Mouse (Mus musculus) heart, embryonic 12.5 days (tissue): Measurements from ENCODE around the gene Map4. TPM values are rescaled to one million over a fixed set of nuclear protein-coding genes. Genes with fewer than 3 reads are reported as not detected.
A peak's percentile ranks its signal among the peaks of the same experiment; 100 is the strongest.

Experiments used
- ATAC-seq: fragments of 200-750 bp; cut with Nextera tagmentation; 2 replicates; pipeline ENCODE4 v1.8.0; 2017; ENCODE audit warnings: moderate TSS enrichment, moderate library complexity; ENCODE audit not compliant: insufficient number of reproducible peaks, low FRiP score
- H3K27ac ChIP-seq: fragments of 300-500 bp; sonication (generic); 2 replicates; pipeline ENCODE4 v1.5.1; 2016; ENCODE audit warnings: mild to moderate bottlenecking, moderate library complexity; ENCODE audit not compliant: poor library complexity, severe bottlenecking
- H3K27me3 ChIP-seq: fragments of 300-500 bp; sonication (generic); replicated peaks from 2 replicates; pipeline ENCODE4 v1.6.1; 2016; ENCODE audit warnings: mild to moderate bottlenecking, moderate library complexity
- H3K36me3 ChIP-seq: fragments of 300-500 bp; sonication (generic); 2 replicates; pipeline ENCODE4 v1.6.1; 2016; ENCODE audit warnings: mild to moderate bottlenecking, moderate library complexity
- H3K4me1 ChIP-seq: fragments of 300-500 bp; sonication (generic); replicated peaks from 2 replicates; pipeline ENCODE4 v1.6.1; 2016; ENCODE audit warnings: mild to moderate bottlenecking
- H3K4me2 ChIP-seq: fragments of 300-500 bp; sonication (generic); 2 replicates; pipeline ENCODE4 v1.6.1; 2016; ENCODE audit warnings: mild to moderate bottlenecking, moderate library complexity
- H3K4me3 ChIP-seq: fragments of 300-500 bp; sonication (generic); 2 replicates; pipeline ENCODE4 v1.5.1; 2016; ENCODE audit warnings: mild to moderate bottlenecking
- H3K9ac ChIP-seq: fragments of 300-500 bp; sonication (generic); 2 replicates; pipeline ENCODE4 v1.6.1; 2016; ENCODE audit warnings: mild to moderate bottlenecking, moderate library complexity
- H3K9me3 ChIP-seq: fragments of 300-500 bp; sonication (generic); replicated peaks from 2 replicates; pipeline ENCODE4 v1.6.1; 2016; ENCODE audit warnings: mild to moderate bottlenecking, moderate library complexity
- WGBS: fragments of 180-500 bp; shearing (Covaris S2); methylation state at CpG from one replicate; pipeline ENCODE4 v1.1.7; 2016; 5-methylcytosine and 5-hydroxymethylcytosine counted together
- polyA plus RNA-seq: library from polyadenylated mRNA; unstranded; fragments of >200 nt; fragmentation: Nextera tagmentation; extraction: Ambion mirVana; gene quantifications from 2 replicates; pipeline ENCODE4 v1.2.1, GENCODE M21; 2016

The Map4 gene
- polyA plus RNA-seq, 1 experiment from 2014 or later: 118 TPM

- H3K36me3 ChIP-seq: peaks cover 22% of the 10 kb centered on the region
- H3K27me3 ChIP-seq: no peaks in the 10 kb centered on the region
- H3K27ac ChIP-seq: no peak overlapping the region
- peaks cover 18% of the 10 kb centered on the region for H3K4me1 ChIP-seq
- ATAC-seq: no peak
- WGBS: 71% methylated on average over 3 of the region's 3 CpGs
- no peak overlapping the region for H3K9ac ChIP-seq
- no peak overlapping the region for H3K4me2 ChIP-seq
- no peaks in the 10 kb centered on the region for H3K9me3 ChIP-seq
- no peak overlapping the region for H3K4me3 ChIP-seq
Measured at GRCm38 (mm10) chr9:110047857-110048256, 116.6 kb downstream of the Map4 start.

DNA sequence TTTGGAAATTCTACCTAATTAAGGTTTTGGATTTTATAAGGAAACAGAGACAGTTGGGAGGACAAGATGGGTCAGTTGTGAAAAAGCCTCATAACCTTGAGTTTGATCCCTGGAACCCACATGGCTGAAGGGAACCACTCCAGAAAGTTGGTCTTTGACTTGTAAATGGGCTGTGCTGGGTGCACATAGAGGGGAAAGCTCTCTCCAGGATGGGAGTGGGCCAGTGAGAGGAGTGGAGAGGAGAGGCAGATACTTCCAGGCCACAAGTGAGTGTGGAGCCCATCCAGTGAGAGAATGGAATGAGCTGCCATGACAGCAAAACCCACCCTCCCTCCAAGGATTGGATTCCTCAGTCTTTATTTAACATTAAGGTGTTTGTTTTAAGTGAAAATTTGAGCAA, 119.9 kb downstream of the Map4 start:
- H3K36me3 ChIP-seq: peaks cover 12% of the 10 kb centered on the region
- H3K4me1 ChIP-seq: peaks cover 32% of the 10 kb centered on the region
- H3K9me3 ChIP-seq: no peaks in the 10 kb centered on the region
- no peak overlapping the region for H3K27ac ChIP-seq
- H3K9ac ChIP-seq: no peak overlapping the region
- H3K27me3 ChIP-seq: no peaks in the 10 kb centered on the region
- no peak for ATAC-seq
- H3K4me2 ChIP-seq: no peak overlapping the region
- H3K4me3 ChIP-seq: no peak overlapping the region

GRCm38 (mm10) chr9:110051869-110052661, 120.8 kb downstream of the Map4 start:
- WGBS: 54% methylated on average over 23 of the region's 23 CpGs
- H3K27me3 ChIP-seq: no peaks in the 10 kb centered on the region
- H3K4me1 ChIP-seq: peaks cover 33% of the 10 kb centered on the region

GRCm38 (mm10) chr9:110052951-110053304, 121.7 kb downstream of the Map4 start:
- H3K4me2 ChIP-seq: peak overlapping the region; percentile 11; the same call in 1 of the 2 replicates
- H3K9me3 ChIP-seq: no peaks in the 10 kb centered on the region
- peaks cover 33% of the 10 kb centered on the region for H3K4me1 ChIP-seq
- 67% methylated on average over 4 of the region's 4 CpGs for WGBS
- H3K9ac ChIP-seq: no peak overlapping the region
- H3K27ac ChIP-seq: peak overlapping the region; percentile 62
- peaks cover 12% of the 10 kb centered on the region for H3K36me3 ChIP-seq
- no peaks in the 10 kb centered on the region for H3K27me3 ChIP-seq
- no peak for ATAC-seq
- no peak overlapping the region for H3K4me3 ChIP-seq

More at GRCm38 (mm10) chr9:110051869-110052661, 120.8 kb downstream of the Map4 start:
- 0 out of 2 replicates have a peak overlapping the region, but pooled peaks have one; percentile 29 for H3K9ac ChIP-seq
- peak overlapping the region; percentile 62 for H3K27ac ChIP-seq
- H3K4me3 ChIP-seq: no peak overlapping the region
- peak overlapping the region; percentile 29 for H3K4me2 ChIP-seq
- ATAC-seq: no peak
- peaks cover 12% of the 10 kb centered on the region for H3K36me3 ChIP-seq
- no peaks in the 10 kb centered on the region for H3K9me3 ChIP-seq

DNA sequence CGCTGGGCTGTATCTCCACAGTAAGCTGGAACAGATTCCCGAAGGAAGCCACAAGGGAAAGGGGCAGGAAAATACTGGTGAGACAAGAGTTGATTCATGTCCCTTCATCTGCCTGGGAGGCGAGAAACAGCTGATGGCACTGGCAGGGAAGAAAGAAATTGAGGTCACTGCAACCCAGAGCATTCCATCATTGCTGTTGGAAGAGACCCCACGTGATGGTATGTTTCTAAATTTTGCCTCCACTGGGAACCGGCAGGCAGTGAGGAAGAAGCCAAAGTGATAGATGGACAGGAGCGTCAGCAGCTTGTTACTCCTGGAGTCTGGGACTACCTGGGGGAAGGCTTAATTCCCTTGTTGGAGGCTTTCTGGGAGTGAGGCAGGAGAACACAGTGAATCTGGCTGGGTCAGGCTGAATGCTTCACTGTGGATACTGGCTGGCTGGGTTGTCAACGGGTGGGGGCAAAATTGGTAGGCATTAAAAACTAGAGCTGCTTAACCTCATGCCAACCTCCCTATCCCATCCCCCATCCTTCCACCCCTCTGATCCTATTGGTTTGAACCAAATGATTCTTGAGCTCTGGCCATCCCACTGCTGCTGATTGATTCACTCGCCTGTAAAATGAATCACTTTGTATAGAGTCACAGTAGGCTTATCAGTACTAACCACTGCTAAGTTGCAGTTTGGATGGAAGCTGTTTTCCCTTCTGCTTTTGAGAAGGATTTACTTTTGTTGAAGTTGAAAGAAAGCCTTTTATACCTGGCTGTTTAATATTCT, 122.2 kb downstream of the Map4 start:
- Histone ChIP-seq H3K27me3 (no peaks in the 10 kb centered on the region), H3K27ac (peak overlapping the region; percentile 62), H3K4me3 (no peak overlapping the region), H3K9me3 (no peaks in the 10 kb centered on the region), H3K4me2 (peak overlapping the region; percentile 11; the same call in 1 of the 2 replicates), H3K9ac (no peak overlapping the region), H3K4me1 (peaks cover 33% of the 10 kb centered on the region), H3K36me3 (peaks cover 12% of the 10 kb centered on the region)
- no peak for ATAC-seq
- 41% methylated on average over 8 of the region's 8 CpGs for WGBS

GRCm38 (mm10) chr9:110054080-110054421, 122.8 kb downstream of the Map4 start:
- 0 out of 2 replicates have a peak overlapping the region, but pooled peaks have one; percentile 62 for H3K27ac ChIP-seq
- 81% methylated on average over 2 of the region's 2 CpGs for WGBS
- H3K4me2 ChIP-seq: no peak overlapping the region
- no peaks in the 10 kb centered on the region for H3K9me3 ChIP-seq
- ATAC-seq: no peak
- no peaks in the 10 kb centered on the region for H3K27me3 ChIP-seq
- H3K4me1 ChIP-seq: peaks cover 37% of the 10 kb centered on the region
- no peak overlapping the region for H3K4me3 ChIP-seq
- peaks cover 12% of the 10 kb centered on the region for H3K36me3 ChIP-seq
- no peak overlapping the region for H3K9ac ChIP-seq

DNA sequence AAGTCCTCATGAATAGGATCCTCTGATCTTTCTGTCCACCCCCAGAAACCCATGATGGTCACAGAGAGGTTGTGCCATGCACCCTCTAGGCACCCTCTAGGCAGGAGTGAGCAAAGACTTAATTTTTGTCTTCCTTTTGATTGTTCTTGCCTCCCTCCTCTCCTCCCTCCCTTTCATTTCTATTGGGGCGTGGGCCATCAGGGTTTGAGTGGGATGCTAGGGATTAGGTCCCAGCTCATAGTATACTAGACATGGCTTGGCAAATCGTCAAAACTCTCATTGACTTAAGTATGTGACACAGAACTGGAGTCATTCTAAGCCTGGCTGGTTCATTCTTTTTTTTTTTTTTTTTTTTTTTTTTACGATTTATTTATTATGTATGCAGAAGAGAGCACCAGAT, 123.5 kb downstream of the Map4 start:
- H3K4me2 ChIP-seq: no peak overlapping the region
- H3K9ac ChIP-seq: no peak overlapping the region
- no peak overlapping the region for H3K4me3 ChIP-seq
- no peak for ATAC-seq
- peaks cover 37% of the 10 kb centered on the region for H3K4me1 ChIP-seq
- 82% methylated on average over 3 of the region's 3 CpGs for WGBS
- no peaks in the 10 kb centered on the region for H3K27me3 ChIP-seq
- no peaks in the 10 kb centered on the region for H3K9me3 ChIP-seq
- H3K36me3 ChIP-seq: peaks cover 12% of the 10 kb centered on the region
- no peak overlapping the region for H3K27ac ChIP-seq

DNA sequence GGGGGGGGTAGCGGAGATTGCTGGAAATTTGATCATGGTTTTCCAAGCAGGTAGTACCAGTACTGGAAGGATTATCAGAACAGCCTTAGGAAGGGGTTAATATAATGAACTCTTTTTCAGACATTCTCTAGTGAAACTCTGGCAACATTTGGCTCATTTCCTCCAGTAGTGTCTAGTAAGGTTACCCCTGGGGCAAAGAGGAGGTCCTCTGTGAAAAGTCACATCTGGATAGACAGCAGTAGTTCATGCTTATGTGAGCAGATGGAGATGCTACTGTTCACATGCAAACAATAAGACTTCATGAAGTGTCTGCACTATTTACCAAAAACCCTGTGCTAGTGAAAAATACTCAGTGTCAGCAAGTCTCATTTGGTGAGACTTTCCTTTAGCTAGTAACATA, 125.9 kb downstream of the Map4 start:
- Histone ChIP-seq H3K4me3 (no peak overlapping the region), H3K9me3 (no peaks in the 10 kb centered on the region), H3K9ac (no peak overlapping the region), H3K4me1 (peaks cover 26% of the 10 kb centered on the region), H3K27me3 (no peaks in the 10 kb centered on the region), H3K27ac (no peak overlapping the region), H3K36me3 (peaks cover 9% of the 10 kb centered on the region), H3K4me2 (no peak overlapping the region)
- WGBS: 90% methylated on average over 1 of the region's 1 CpGs
- ATAC-seq: no peak

- no peak overlapping the region for H3K4me2 ChIP-seq
- peaks cover 14% of the 10 kb centered on the region for H3K36me3 ChIP-seq
- H3K27me3 ChIP-seq: no peaks in the 10 kb centered on the region
- 90% methylated on average over 2 of the region's 2 CpGs for WGBS
- ATAC-seq: no peak
- H3K9me3 ChIP-seq: no peaks in the 10 kb centered on the region
- H3K9ac ChIP-seq: no peak overlapping the region
- H3K4me3 ChIP-seq: no peak overlapping the region
- H3K27ac ChIP-seq: no peak overlapping the region
- H3K4me1 ChIP-seq: peaks cover 6% of the 10 kb centered on the region
Measured at GRCm38 (mm10) chr9:110060761-110061160, 129.5 kb downstream of the Map4 start.

DNA sequence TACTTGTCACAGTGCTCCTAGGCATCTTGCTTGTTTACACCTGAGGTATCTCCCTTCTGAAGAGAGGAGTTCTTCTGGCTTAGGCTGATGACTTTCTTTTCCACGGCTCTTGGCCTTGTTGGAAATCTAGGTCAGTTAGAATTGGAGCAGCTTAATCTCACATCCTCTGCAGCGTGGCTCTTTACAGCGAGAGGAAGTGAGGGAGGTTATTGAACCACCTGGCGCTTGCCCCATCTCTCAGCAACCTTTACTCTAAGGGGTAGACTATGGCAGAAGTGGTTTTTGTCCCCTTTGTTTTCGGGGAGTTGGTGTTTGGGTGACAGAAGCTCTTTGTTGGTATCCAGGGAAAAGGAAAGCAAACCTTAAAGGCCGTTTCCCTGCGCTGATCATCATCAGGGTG, 131.1 kb downstream of the Map4 start:
- Histone ChIP-seq H3K4me2 (no peak overlapping the region), H3K4me3 (no peak overlapping the region), H3K9me3 (no peaks in the 10 kb centered on the region), H3K36me3 (peaks cover 29% of the 10 kb centered on the region), H3K27ac (no peak overlapping the region), H3K27me3 (no peaks in the 10 kb centered on the region), H3K4me1 (peaks cover 4% of the 10 kb centered on the region), H3K9ac (no peak overlapping the region)
- no peak for ATAC-seq
- 81% methylated on average over 7 of the region's 7 CpGs for WGBS

DNA sequence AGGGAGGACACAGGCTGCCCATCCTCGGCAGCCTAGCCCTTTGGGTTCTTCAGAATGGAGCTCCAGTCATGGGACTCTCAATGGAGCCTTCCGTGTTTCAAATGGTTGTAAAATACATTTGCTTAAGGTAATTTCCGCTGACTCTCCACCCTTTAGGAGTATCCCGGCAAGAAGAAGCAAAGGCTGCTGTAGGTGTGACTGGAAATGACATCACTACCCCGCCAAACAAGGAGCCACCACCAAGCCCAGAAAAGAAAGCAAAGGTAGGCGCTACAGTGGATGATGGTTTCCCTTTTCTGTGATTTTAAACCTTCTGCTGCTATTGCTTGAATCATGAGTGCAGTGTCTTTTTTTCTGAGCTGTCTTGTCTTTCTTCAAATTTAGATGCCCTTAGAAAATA, 131.6 kb downstream of the Map4 start:
- peaks cover 33% of the 10 kb centered on the region for H3K36me3 ChIP-seq
- no peaks in the 10 kb centered on the region for H3K27me3 ChIP-seq
- no peak overlapping the region for H3K4me3 ChIP-seq
- no peak overlapping the region for H3K9ac ChIP-seq
- ATAC-seq: no peak
- H3K27ac ChIP-seq: no peak overlapping the region
- H3K4me1 ChIP-seq: peaks cover 4% of the 10 kb centered on the region
- no peak overlapping the region for H3K4me2 ChIP-seq
- 86% methylated on average over 6 of the region's 6 CpGs for WGBS
- H3K9me3 ChIP-seq: no peaks in the 10 kb centered on the region
